In genomic region chr2:19326376-19326775, GRCm38 (mm10) we compare ENCODE assay signal across 16 mouse cellular contexts.
"Had no signal": no experiment of that assay in that cellular context is flagged by ENCODE, and none has a peak within 500 bp of the region (broad histone marks: within the 10 kb centered on the region; RNA-seq: fewer than 3 reads in every experiment).

No protein-coding gene starts in this region.

- H3K9me3 ChIP-seq: neural tube, embryonic 13.5 days; neural tube, embryonic 15.5 days; stomach, embryonic 15.5 days had no signal

- H3K36me3 ChIP-seq: neural tube, embryonic 13.5 days; neural tube, embryonic 15.5 days; stomach, embryonic 15.5 days had no signal

- H3K4me2 ChIP-seq: neural tube, embryonic 13.5 days; neural tube, embryonic 15.5 days; stomach, embryonic 15.5 days had no signal

- DNase-seq: retina, postnatal 1 day; right cerebral cortex, adult 18-20 months; right cerebral cortex, postnatal 14 days; right cerebral cortex, postnatal 25 days; right cerebral cortex, postnatal 4 days; spleen, adult 18-20 months; thymus, adult 18-20 months; thymus, adult 2 months; thymus, postnatal 14 days; thymus, postnatal 25 days; thymus, postnatal 36 days; thymus, postnatal 4 days had no signal

- H3K4me1 ChIP-seq: neural tube, embryonic 13.5 days; neural tube, embryonic 15.5 days; stomach, embryonic 15.5 days had no signal

- H3K4me3 ChIP-seq: neural tube, embryonic 13.5 days; neural tube, embryonic 15.5 days; stomach, embryonic 15.5 days had no signal

- H3K9ac ChIP-seq: neural tube, embryonic 13.5 days; neural tube, embryonic 15.5 days; stomach, embryonic 15.5 days had no signal

- H3K27ac ChIP-seq: neural tube, embryonic 13.5 days; neural tube, embryonic 15.5 days; stomach, embryonic 15.5 days; stomach, postnatal 0 days had no signal

- H3K27me3 ChIP-seq: neural tube, embryonic 13.5 days; neural tube, embryonic 15.5 days; stomach, embryonic 15.5 days had no signal
